Mouse (Mus musculus): ENCODE measurements around the gene Lrrc28. TPM values are rescaled to one million over a fixed set of nuclear protein-coding genes. Genes with fewer than 3 reads are reported as not detected.

Gene Lrrc28
- polyA plus RNA-seq, 1 experiment from 2014 or later = 21.1 TPM

DNA sequence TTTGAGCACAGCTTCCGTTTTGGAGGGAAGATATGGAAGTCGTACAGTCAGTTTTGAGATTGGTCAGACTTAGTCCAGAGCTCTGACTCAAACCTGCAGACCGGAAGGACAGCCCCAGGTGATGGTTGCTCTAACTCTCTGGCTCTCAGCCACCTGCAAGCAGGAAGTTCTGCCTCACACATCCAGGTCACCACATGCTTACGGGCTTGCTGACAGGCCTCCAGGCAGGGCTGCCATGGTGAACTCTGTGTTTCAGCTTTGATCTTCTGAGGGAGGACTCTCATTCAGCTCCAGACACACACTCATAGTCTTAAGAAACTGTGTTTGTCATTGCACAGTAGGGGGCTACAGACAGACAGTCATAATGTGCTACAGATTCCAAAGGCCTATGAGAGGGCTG is 161.4 kb downstream of the Lrrc28 start:
- Histone ChIP-seq H3K27me3 (replicated peaks; ENCODE audit: control insufficient read depth, insufficient read depth, low read length) (no peaks in the 10 kb centered on the region), H3K9me3 (ENCODE audit: control insufficient read depth, low read length) (no peaks in the 10 kb centered on the region), H3K36me3 (ENCODE audit: control insufficient read depth, insufficient read depth, low read length) (no peaks in the 10 kb centered on the region), H3K4me3 (ENCODE audit: low read length) (no peak overlapping the region), H3K9ac (ENCODE audit: low read depth, low read length) (no peak overlapping the region), H3K4me2 (ENCODE audit: low read length) (no peak overlapping the region), H3K27ac (ENCODE audit: low read depth, low read length) (no peak overlapping the region), H3K4me1 (ENCODE audit: control insufficient read depth, insufficient read depth, low read depth, low read length) (peaks cover 8% of the 10 kb centered on the region)
- ATAC-seq = no peak
- WGBS = 90% methylated on average over 4 of the region's 4 CpGs

- ATAC-seq = no peak
- H3K4me3 ChIP-seq (ENCODE audit: low read length) = no peak overlapping the region
- no peak overlapping the region for H3K4me2 ChIP-seq (ENCODE audit: low read length)
- H3K27me3 ChIP-seq (replicated peaks; ENCODE audit: control insufficient read depth, insufficient read depth, low read length) = no peaks in the 10 kb centered on the region
- H3K9me3 ChIP-seq (ENCODE audit: control insufficient read depth, low read length) = no peaks in the 10 kb centered on the region
- no peak overlapping the region for H3K9ac ChIP-seq (ENCODE audit: low read depth, low read length)
- H3K4me1 ChIP-seq (ENCODE audit: control insufficient read depth, insufficient read depth, low read depth, low read length) = peaks cover 3% of the 10 kb centered on the region; the same call in 1 of the 2 replicates
- no peak overlapping the region for H3K27ac ChIP-seq (ENCODE audit: low read depth, low read length)
- H3K36me3 ChIP-seq (ENCODE audit: control insufficient read depth, insufficient read depth, low read length) = no peaks in the 10 kb centered on the region
- 75% methylated on average over 17 of the region's 17 CpGs for WGBS
These were observed 165.3 kb downstream of the Lrrc28 start for GRCm38 (mm10) chr7:67479576-67480413.

DNA sequence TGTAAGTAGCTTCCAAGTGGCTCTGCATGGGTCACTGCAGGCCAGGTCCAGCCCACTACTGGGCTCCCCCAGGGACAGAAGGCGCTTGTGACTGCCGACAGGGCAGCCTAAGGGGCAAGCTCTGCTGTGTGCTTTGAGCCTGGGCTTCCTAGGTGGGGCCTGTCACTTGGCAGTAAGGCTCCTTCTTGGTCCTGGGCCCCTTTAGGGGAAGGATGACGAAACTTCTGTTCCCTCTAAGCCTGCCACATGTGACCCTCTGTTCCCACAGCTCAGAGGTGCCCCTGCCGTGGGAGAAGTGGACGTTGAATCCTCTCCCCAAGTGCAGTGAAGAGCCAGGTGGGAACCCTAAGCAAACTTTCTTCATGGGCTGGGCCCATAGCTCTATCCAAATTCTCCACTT is 165.9 kb downstream of the Lrrc28 start:
- WGBS = 65% methylated on average over 5 of the region's 5 CpGs
- Histone ChIP-seq H3K36me3 (ENCODE audit: control insufficient read depth, insufficient read depth, low read length) (no peaks in the 10 kb centered on the region), H3K9me3 (ENCODE audit: control insufficient read depth, low read length) (no peaks in the 10 kb centered on the region), H3K9ac (ENCODE audit: low read depth, low read length) (no peak overlapping the region), H3K4me3 (ENCODE audit: low read length) (no peak overlapping the region), H3K27me3 (replicated peaks; ENCODE audit: control insufficient read depth, insufficient read depth, low read length) (no peaks in the 10 kb centered on the region), H3K27ac (ENCODE audit: low read depth, low read length) (no peak overlapping the region), H3K4me2 (ENCODE audit: low read length) (no peak overlapping the region), H3K4me1 (ENCODE audit: control insufficient read depth, insufficient read depth, low read depth, low read length) (peaks cover 3% of the 10 kb centered on the region; the same call in 1 of the 2 replicates)
- peak; percentile 18; the same call in 1 of the 2 replicates for ATAC-seq

- Histone ChIP-seq H3K4me1 (ENCODE audit: control insufficient read depth, insufficient read depth, low read depth, low read length) (peaks cover 3% of the 10 kb centered on the region; the same call in 1 of the 2 replicates), H3K36me3 (ENCODE audit: control insufficient read depth, insufficient read depth, low read length) (no peaks in the 10 kb centered on the region), H3K4me3 (ENCODE audit: low read length) (no peak overlapping the region), H3K9ac (ENCODE audit: low read depth, low read length) (peak overlapping the region; percentile 28; the same call in 1 of the 2 replicates), H3K9me3 (ENCODE audit: control insufficient read depth, low read length) (no peaks in the 10 kb centered on the region), H3K27ac (ENCODE audit: low read depth, low read length) (no peak overlapping the region; the same call in 1 of the 2 replicates), H3K4me2 (ENCODE audit: low read length) (0 out of 2 replicates have a peak overlapping the region, but pooled peaks have one; percentile 24), H3K27me3 (replicated peaks; ENCODE audit: control insufficient read depth, insufficient read depth, low read length) (no peaks in the 10 kb centered on the region)
- peak; percentile 53 for ATAC-seq
- WGBS = 31% methylated on average over 8 of the region's 10 CpGs
These were observed 167.1 kb downstream of the Lrrc28 start for GRCm38 (mm10) chr7:67477996-67478395.

DNA sequence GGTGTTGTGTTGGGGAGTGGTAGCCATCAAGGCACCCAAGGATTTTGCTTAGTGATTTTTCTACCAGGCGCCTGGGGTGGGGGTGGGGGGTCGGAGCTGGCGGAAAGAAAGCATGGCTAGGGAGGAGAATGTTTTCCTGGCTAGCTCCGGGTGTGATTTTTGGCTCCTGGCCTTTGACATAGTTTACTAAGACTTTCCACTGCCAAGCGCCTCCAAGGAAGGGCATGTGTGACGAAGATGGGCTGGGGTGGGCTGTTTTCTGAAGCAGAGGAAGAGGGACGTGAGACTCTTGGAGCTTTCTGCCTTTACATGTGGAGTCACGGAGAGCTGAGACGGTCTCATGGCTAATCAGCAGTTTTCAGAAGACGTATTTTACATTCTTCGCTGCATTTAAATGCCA is 173.8 kb downstream of the Lrrc28 start:
- Histone ChIP-seq H3K36me3 (ENCODE audit: control insufficient read depth, insufficient read depth, low read length) (no peaks in the 10 kb centered on the region), H3K9me3 (ENCODE audit: control insufficient read depth, low read length) (no peaks in the 10 kb centered on the region)

GRCm38 (mm10) chr7:67468802-67469408 is 176.2 kb downstream of the Lrrc28 start:
- 36% methylated on average over 7 of the region's 7 CpGs for WGBS
- peak; percentile 51; the same call in 1 of the 2 replicates for ATAC-seq

More for the DNA sequence above, 173.8 kb downstream of the Lrrc28 start:
- no peak overlapping the region for H3K4me2 ChIP-seq (ENCODE audit: low read length)
- 82% methylated on average over 11 of the region's 11 CpGs for WGBS
- H3K27ac ChIP-seq (ENCODE audit: low read depth, low read length) = no peak overlapping the region
- H3K9ac ChIP-seq (ENCODE audit: low read depth, low read length) = no peak overlapping the region
- peaks cover 5% of the 10 kb centered on the region; the same call in 1 of the 2 replicates for H3K4me1 ChIP-seq (ENCODE audit: control insufficient read depth, insufficient read depth, low read depth, low read length)
- ATAC-seq = no peak
- H3K4me3 ChIP-seq (ENCODE audit: low read length) = no peak overlapping the region
- no peaks in the 10 kb centered on the region for H3K27me3 ChIP-seq (replicated peaks; ENCODE audit: control insufficient read depth, insufficient read depth, low read length)

GRCm38 (mm10) chr7:67468180-67468579 is 176.9 kb downstream of the Lrrc28 start:
- Histone ChIP-seq H3K9me3 (ENCODE audit: control insufficient read depth, low read length) (no peaks in the 10 kb centered on the region), H3K27me3 (replicated peaks; ENCODE audit: control insufficient read depth, insufficient read depth, low read length) (no peaks in the 10 kb centered on the region), H3K9ac (ENCODE audit: low read depth, low read length) (no peak overlapping the region), H3K36me3 (ENCODE audit: control insufficient read depth, insufficient read depth, low read length) (no peaks in the 10 kb centered on the region), H3K4me2 (ENCODE audit: low read length) (no peak overlapping the region), H3K4me3 (ENCODE audit: low read length) (no peak overlapping the region), H3K27ac (ENCODE audit: low read depth, low read length) (no peak overlapping the region), H3K4me1 (ENCODE audit: control insufficient read depth, insufficient read depth, low read depth, low read length) (peaks cover 7% of the 10 kb centered on the region; the same call in 1 of the 2 replicates)
- 58% methylated on average over 3 of the region's 3 CpGs for WGBS
- ATAC-seq = no peak

More at GRCm38 (mm10) chr7:67468802-67469408, 176.2 kb downstream of the Lrrc28 start:
- no peak overlapping the region for H3K9ac ChIP-seq (ENCODE audit: low read depth, low read length)
- no peak overlapping the region for H3K27ac ChIP-seq (ENCODE audit: low read depth, low read length)
- H3K36me3 ChIP-seq (ENCODE audit: control insufficient read depth, insufficient read depth, low read length) = no peaks in the 10 kb centered on the region
- no peak overlapping the region for H3K4me2 ChIP-seq (ENCODE audit: low read length)
- H3K9me3 ChIP-seq (ENCODE audit: control insufficient read depth, low read length) = no peaks in the 10 kb centered on the region
- no peak overlapping the region for H3K4me3 ChIP-seq (ENCODE audit: low read length)
- no peaks in the 10 kb centered on the region for H3K27me3 ChIP-seq (replicated peaks; ENCODE audit: control insufficient read depth, insufficient read depth, low read length)
- peaks cover 5% of the 10 kb centered on the region; the same call in 1 of the 2 replicates for H3K4me1 ChIP-seq (ENCODE audit: control insufficient read depth, insufficient read depth, low read depth, low read length)

DNA sequence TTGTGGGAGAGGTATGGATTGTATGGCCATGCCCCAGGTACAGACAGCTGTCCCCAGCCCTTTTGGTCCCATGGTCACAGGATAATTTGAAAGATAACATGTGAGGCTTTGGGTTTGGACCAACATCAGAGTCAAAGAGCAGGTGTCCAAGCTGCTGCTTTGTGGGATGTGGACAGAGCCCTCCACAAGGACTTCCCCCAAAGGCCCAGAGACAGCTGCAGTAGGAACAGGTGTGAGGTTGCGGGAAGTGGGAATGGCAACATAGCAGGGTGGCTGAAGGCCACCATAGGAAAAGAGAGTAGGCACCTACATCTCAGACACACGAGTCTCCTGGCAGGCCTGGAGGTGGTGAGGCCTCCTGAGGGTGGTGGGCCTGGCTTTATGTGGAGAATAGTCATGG is 178.7 kb downstream of the Lrrc28 start:
- H3K27me3 ChIP-seq (replicated peaks; ENCODE audit: control insufficient read depth, insufficient read depth, low read length) = no peaks in the 10 kb centered on the region
- 90% methylated on average over 2 of the region's 2 CpGs for WGBS
- no peak overlapping the region for H3K27ac ChIP-seq (ENCODE audit: low read depth, low read length)
- no peaks in the 10 kb centered on the region for H3K9me3 ChIP-seq (ENCODE audit: control insufficient read depth, low read length)
- H3K9ac ChIP-seq (ENCODE audit: low read depth, low read length) = no peak overlapping the region
- H3K36me3 ChIP-seq (ENCODE audit: control insufficient read depth, insufficient read depth, low read length) = no peaks in the 10 kb centered on the region
- H3K4me1 ChIP-seq (ENCODE audit: control insufficient read depth, insufficient read depth, low read depth, low read length) = peaks cover 16% of the 10 kb centered on the region
- H3K4me2 ChIP-seq (ENCODE audit: low read length) = no peak overlapping the region
- ATAC-seq = no peak
- no peak overlapping the region for H3K4me3 ChIP-seq (ENCODE audit: low read length)

GRCm38 (mm10) chr7:67464633-67465032 is 180.4 kb downstream of the Lrrc28 start:
- Histone ChIP-seq H3K9ac (ENCODE audit: low read depth, low read length) (no peak overlapping the region), H3K4me2 (ENCODE audit: low read length) (no peak overlapping the region), H3K4me1 (ENCODE audit: control insufficient read depth, insufficient read depth, low read depth, low read length) (peaks cover 16% of the 10 kb centered on the region), H3K9me3 (ENCODE audit: control insufficient read depth, low read length) (no peaks in the 10 kb centered on the region), H3K27ac (ENCODE audit: low read depth, low read length) (no peak overlapping the region), H3K36me3 (ENCODE audit: control insufficient read depth, insufficient read depth, low read length) (no peaks in the 10 kb centered on the region), H3K27me3 (replicated peaks; ENCODE audit: control insufficient read depth, insufficient read depth, low read length) (no peaks in the 10 kb centered on the region), H3K4me3 (ENCODE audit: low read length) (no peak overlapping the region)
- ATAC-seq = no peak
- WGBS = 89% methylated on average over 8 of the region's 8 CpGs
